Mouse (Mus musculus) MEL (cell line): ENCODE data around the gene Cfap43. TPM values are rescaled to one million over a fixed set of nuclear protein-coding genes. Genes with fewer than 3 reads are reported as not detected.

Experiments used
- DNase-seq: peaks from one replicate; pipeline ENCODE4 v3.0.0; 2011; ENCODE audit warnings: low read depth, low spot score
- H3K27ac ChIP-seq: 2 replicates; pipeline ENCODE4 v1.5.1; 2012; ENCODE audit warnings: low read depth, mild to moderate bottlenecking, control low read depth, low read length, moderate library complexity; ENCODE audit not compliant: control insufficient read depth
- H3K27me3 ChIP-seq, 2 experiments: fragments of 150-350 bp in 1 of 2; sonication (generic) in 1 of 2; 2 replicates each; pipeline ENCODE4 v1.6.1; 2012; ENCODE audit warnings: low read length in 2 of 2, mild to moderate bottlenecking in 2 of 2, improper control_type of control experiment in 1 of 2, moderate library complexity in 1 of 2; ENCODE audit not compliant: insufficient read depth in 2 of 2, control insufficient read depth in 1 of 2
- H3K36me3 ChIP-seq, 2 experiments: 2 replicates each; pipeline ENCODE4 v1.6.1; 2012 to 2014; ENCODE audit warnings: low read length in 2 of 2, improper control_type of control experiment in 1 of 2, inconsistent platforms in 1 of 2, mild to moderate bottlenecking in 1 of 2; ENCODE audit not compliant: insufficient read depth in 2 of 2, control insufficient read depth in 1 of 2
- H3K4me1 ChIP-seq, 2 experiments: fragments of 150-350 bp in 1 of 2; sonication (generic) in 1 of 2; 2 replicates each; pipeline ENCODE4 v1.6.1; 2012; ENCODE audit warnings: low read length in 2 of 2, improper control_type of control experiment in 1 of 2, mild to moderate bottlenecking in 1 of 2; ENCODE audit not compliant: insufficient read depth in 2 of 2, control insufficient read depth in 1 of 2
- H3K4me3 ChIP-seq, 2 experiments: fragments of 150-350 bp in 1 of 2; sonication (generic) in 1 of 2; 2 replicates each; pipeline ENCODE4 v1.5.1; 2012; ENCODE audit warnings: low read depth in 2 of 2, low read length in 2 of 2, mild to moderate bottlenecking in 2 of 2, moderate library complexity in 2 of 2, control low read depth in 1 of 2, improper control_type of control experiment in 1 of 2; ENCODE audit not compliant: control insufficient read depth in 1 of 2, insufficient read depth in 1 of 2
- H3K79me2 ChIP-seq: 2 replicates; pipeline ENCODE4 v1.6.1; 2012; ENCODE audit warnings: mild to moderate bottlenecking, low read length, moderate library complexity; ENCODE audit not compliant: control insufficient read depth, poor library complexity, insufficient read depth
- H3K9ac ChIP-seq: 2 replicates; pipeline ENCODE4 v1.6.1; 2012; ENCODE audit warnings: low read depth, mild to moderate bottlenecking, control low read depth, low read length, moderate library complexity; ENCODE audit not compliant: control insufficient read depth, poor library complexity, severe bottlenecking
- H3K9me3 ChIP-seq: fragments of 150-350 bp; sonication (generic); replicated peaks from 2 replicates; pipeline ENCODE4 v1.6.1; 2012; ENCODE audit warnings: mild to moderate bottlenecking, low read length, improper control_type of control experiment, moderate library complexity; ENCODE audit not compliant: insufficient read depth
- BHLHE40 ChIP-seq: IDR thresholded peaks from 2 replicates; pipeline ENCODE4 v1.6.1; 2012; ENCODE audit warnings: low read depth, mild to moderate bottlenecking, inconsistent platforms, low read length, improper control_type of control experiment, borderline replicate concordance
- CTCF ChIP-seq, 3 experiments: IDR thresholded peaks in 2 of 3; conservative IDR thresholded peaks in 1 of 3; 2 replicates each; pipeline ENCODE4 v1.5.1; 2011 to 2012; ENCODE audit warnings: low read length in 3 of 3, low read depth in 2 of 3, mild to moderate bottlenecking in 2 of 3, improper control_type of control experiment in 1 of 3, inconsistent platforms in 1 of 3, mixed read lengths in 1 of 3, moderate library complexity in 1 of 3; ENCODE audit not compliant: control insufficient read depth in 1 of 3, insufficient read depth in 1 of 3, poor library complexity in 1 of 3, severe bottlenecking in 1 of 3
- ELF1 ChIP-seq: IDR thresholded peaks from 2 replicates; pipeline ENCODE4 v1.6.1; 2014; ENCODE audit warnings: low read depth, mild to moderate bottlenecking, inconsistent platforms, low read length, improper control_type of control experiment, moderate library complexity
- HCFC1 ChIP-seq: IDR thresholded peaks from 2 replicates; pipeline ENCODE4 v1.6.1; 2012; ENCODE audit warnings: low read depth, mild to moderate bottlenecking, inconsistent platforms, low read length, improper control_type of control experiment, moderate library complexity
- KAT2A ChIP-seq: conservative IDR thresholded peaks from 2 replicates; pipeline ENCODE4 v1.6.1; 2012; ENCODE audit warnings: low read depth, low read length, improper control_type of control experiment, inconsistent platforms
- MAFK ChIP-seq: IDR thresholded peaks from 2 replicates; pipeline ENCODE4 v1.6.1; 2011; ENCODE audit warnings: low read depth, mild to moderate bottlenecking, low read length, improper control_type of control experiment, borderline replicate concordance
- MAZ ChIP-seq: IDR thresholded peaks from 2 replicates; pipeline ENCODE4 v1.6.1; 2012; ENCODE audit warnings: low read depth, mild to moderate bottlenecking, inconsistent platforms, low read length, improper control_type of control experiment
- MXI1 ChIP-seq: IDR thresholded peaks from 2 replicates; pipeline ENCODE4 v1.6.1; 2011; ENCODE audit warnings: mild to moderate bottlenecking, low read depth, low read length, improper control_type of control experiment
- MYC ChIP-seq: IDR thresholded peaks from 2 replicates; pipeline ENCODE4 v1.6.1; 2011; ENCODE audit warnings: low read depth, mild to moderate bottlenecking, low read length, improper control_type of control experiment, moderate library complexity
- POLR2A ChIP-seq, 2 experiments: IDR thresholded peaks; 2 replicates each; pipeline ENCODE4 v1.6.1; 2011 to 2012; ENCODE audit warnings: low read length in 2 of 2, mild to moderate bottlenecking in 2 of 2, control low read depth in 1 of 2, improper control_type of control experiment in 1 of 2, low read depth in 1 of 2, moderate library complexity in 1 of 2; ENCODE audit not compliant: control insufficient read depth in 1 of 2, insufficient read depth in 1 of 2, poor library complexity in 1 of 2
- POLR2AphosphoS2 ChIP-seq: IDR thresholded peaks from 2 replicates; pipeline ENCODE4 v1.6.1; 2011; ENCODE audit warnings: low read length, improper control_type of control experiment
- RAD21 ChIP-seq: IDR thresholded peaks from 2 replicates; pipeline ENCODE4 v1.6.1; 2011; ENCODE audit warnings: mild to moderate bottlenecking, low read depth, low read length, improper control_type of control experiment
- RCOR1 ChIP-seq: IDR thresholded peaks from 2 replicates; pipeline ENCODE4 v1.6.1; 2012; ENCODE audit warnings: low read depth, mild to moderate bottlenecking, inconsistent platforms, low read length, improper control_type of control experiment
- SMC3 ChIP-seq: IDR thresholded peaks from 2 replicates; pipeline ENCODE4 v1.6.1; 2011; ENCODE audit warnings: low read depth, low read length, improper control_type of control experiment
- TAL1 ChIP-seq: IDR thresholded peaks from 2 replicates; pipeline ENCODE4 v1.6.1; 2012; ENCODE audit warnings: mild to moderate bottlenecking, inconsistent platforms, low read length, moderate library complexity, mixed read lengths
- UBTF ChIP-seq: IDR thresholded peaks from 2 replicates; pipeline ENCODE4 v1.6.1; 2012; ENCODE audit warnings: low read depth, mild to moderate bottlenecking, inconsistent platforms, low read length, improper control_type of control experiment, moderate library complexity, borderline replicate concordance; ENCODE audit not compliant: insufficient read depth
- USF2 ChIP-seq, 2 experiments: IDR thresholded peaks; 2 replicates each; pipeline ENCODE4 v1.6.1; 2011 to 2012; ENCODE audit warnings: improper control_type of control experiment in 2 of 2, low read length in 2 of 2, borderline replicate concordance in 1 of 2, inconsistent platforms in 1 of 2, low read depth in 1 of 2, mild to moderate bottlenecking in 1 of 2; ENCODE audit not compliant: insufficient read depth in 1 of 2
- ZKSCAN1 ChIP-seq: IDR thresholded peaks from 2 replicates; pipeline ENCODE4 v1.6.1; 2012; ENCODE audit warnings: low read depth, mild to moderate bottlenecking, inconsistent platforms, low read length, improper control_type of control experiment, moderate library complexity
- ZMIZ1 ChIP-seq: IDR thresholded peaks from 2 replicates; pipeline ENCODE4 v1.6.1; 2012; ENCODE audit warnings: low read depth, mild to moderate bottlenecking, inconsistent platforms, low read length, improper control_type of control experiment, moderate library complexity
- ZNF384 ChIP-seq: IDR thresholded peaks from 2 replicates; pipeline ENCODE4 v1.6.1; 2012; ENCODE audit warnings: low read depth, mild to moderate bottlenecking, inconsistent platforms, low read length, improper control_type of control experiment
- polyA plus RNA-seq, 2 experiments: library from polyadenylated mRNA; stranded (reverse) in 1 of 2; unstranded in 1 of 2; fragments of >175 nt in 1 of 2; fragments of >200 nt in 1 of 2; gene quantifications; 2 replicates each; pipeline versions ENCODE4 v1.2.1 to v1.2.4; 2012; ENCODE audit warnings: low replicate concordance in 2 of 2, low read depth in 1 of 2; ENCODE audit not compliant: insufficient read length in 2 of 2, insufficient read depth in 1 of 2, missing spikeins in 1 of 2
- total RNA-seq: library from RNA; depleted of rRNA; stranded (reverse); fragments of 300-350 nt; gene quantifications from 2 replicates; pipeline ENCODE4 v1.2.3, GENCODE M21; 2012

Cfap43 gene
- total and polyA plus RNA-seq, 3 experiments = 0.10 to 0.12 TPM; not detected in 1

- H3K4me1 ChIP-seq = peaks cover 0 to 7% of the 10 kb centered on the region in 2 experiments; a peak in 2 of 4 replicates
- H3K9me3 ChIP-seq = no peaks in the 10 kb centered on the region
- H3K9ac ChIP-seq = no peak overlapping the region
- no peak for DNase-seq
- H3K27ac ChIP-seq = no peak overlapping the region
- H3K79me2 ChIP-seq = no peaks in the 10 kb centered on the region
- H3K27me3 ChIP-seq = no peaks in the 10 kb centered on the region
- H3K36me3 ChIP-seq = peaks cover 0 to 5% of the 10 kb centered on the region in 2 experiments; a peak in 1 of 4 replicates
- no peak overlapping the region for H3K4me3 ChIP-seq
- TF ChIP-seq MAFK = peak; percentile 68; the same call in 1 of the 2 replicates
- TF ChIP-seq ELF1 = no peak
- no peak for TF ChIP-seq RCOR1
- TF ChIP-seq, all 39 proteins: peak for 1
Measured at GRCm38 (mm10) chr19:47700509-47700908, 218.6 kb downstream of the Cfap43 start.

GRCm38 (mm10) chr19:47699743-47700142 lies 219.3 kb downstream of the Cfap43 start:
- no peak for DNase-seq
- H3K4me1 ChIP-seq = peaks cover 0 to 11% of the 10 kb centered on the region in 2 experiments; a peak in 2 of 4 replicates
- no peak overlapping the region for H3K9ac ChIP-seq
- no peaks in the 10 kb centered on the region for H3K27me3 ChIP-seq
- H3K36me3 ChIP-seq = peaks cover 0 to 8% of the 10 kb centered on the region in 2 experiments; a peak in 2 of 4 replicates
- no peak overlapping the region for H3K27ac ChIP-seq
- H3K4me3 ChIP-seq = no peak overlapping the region
- TF ChIP-seq MAZ (no peak), MYC (no peak)
- no peaks in the 10 kb centered on the region for H3K9me3 ChIP-seq
- H3K79me2 ChIP-seq = no peaks in the 10 kb centered on the region

GRCm38 (mm10) chr19:47698266-47698665 lies 220.8 kb downstream of the Cfap43 start:
- TF ChIP-seq POLR2A (IDR thresholded peaks at IDR 0.05; ENCODE audit: control insufficient read depth in 1 of 2, insufficient read depth in 1 of 2, low read depth in 1 of 2, low read length in 2 of 2, poor library complexity in 1 of 2) (no peak), ZKSCAN1 (no peak), KAT2A (no peak)
- H3K9me3 ChIP-seq = no peaks in the 10 kb centered on the region
- H3K27me3 ChIP-seq = no peaks in the 10 kb centered on the region
- peaks cover 0 to 11% of the 10 kb centered on the region in 2 experiments; a peak in 3 of 4 replicates for H3K4me1 ChIP-seq
- no peak overlapping the region for H3K9ac ChIP-seq
- peaks cover 0 to 13% of the 10 kb centered on the region in 2 experiments; a peak in 2 of 4 replicates for H3K36me3 ChIP-seq
- H3K27ac ChIP-seq = no peak overlapping the region
- H3K79me2 ChIP-seq = no peaks in the 10 kb centered on the region
- no peak for DNase-seq
- no peak overlapping the region for H3K4me3 ChIP-seq

- H3K27me3 ChIP-seq = no peaks in the 10 kb centered on the region
- no peak for DNase-seq
- H3K27ac ChIP-seq = no peak overlapping the region
- no peaks in the 10 kb centered on the region for H3K79me2 ChIP-seq
- peaks cover 0 to 13% of the 10 kb centered on the region in 2 experiments; a peak in 2 of 4 replicates for H3K36me3 ChIP-seq
- H3K9ac ChIP-seq = no peak overlapping the region
- peaks cover 0 to 11% of the 10 kb centered on the region in 2 experiments; a peak in 3 of 4 replicates for H3K4me1 ChIP-seq
- H3K4me3 ChIP-seq = no peak overlapping the region
- no peaks in the 10 kb centered on the region for H3K9me3 ChIP-seq
- TF ChIP-seq CTCF (IDR thresholded peaks at IDR 0.05 in 2 of 3, conservative IDR thresholded peaks at IDR 0.05 in 1 of 3; ENCODE audit: control insufficient read depth in 1 of 3, insufficient read depth in 1 of 3, low read depth in 2 of 3, low read length in 3 of 3, poor library complexity in 1 of 3, severe bottlenecking in 1 of 3) (no peak), BHLHE40 (no peak), TAL1 (no peak), MXI1 (no peak), ZMIZ1 (no peak), ZNF384 (no peak), MAZ (no peak), POLR2AphosphoS2 (no peak), HCFC1 (no peak), USF2 (IDR thresholded peaks at IDR 0.05; ENCODE audit: borderline replicate concordance in 1 of 2, insufficient read depth in 1 of 2, low read depth in 1 of 2, low read length in 2 of 2) (no peak), ELF1 (no peak), RAD21 (no peak), SMC3 (no peak), UBTF (no peak)
Measured at GRCm38 (mm10) chr19:47697067-47697466, 222.0 kb downstream of the Cfap43 start.
